Mouse (Mus musculus): ENCODE data around the gene Kif24. TPM values are rescaled to one million over a fixed set of nuclear protein-coding genes. Genes with fewer than 3 reads are reported as not detected.
A peak's percentile ranks its signal among the peaks of the same experiment; 100 is the strongest.

Gene Kif24
- polyA plus RNA-seq (2012; rRNA removed): 0.71 and 0.90 TPM in 2 replicates

- DNase-seq (ENCODE audit: extremely low spot score in 1 of 2, low spot score in 1 of 2): peak; percentile 98 to 99
Observed at GRCm38 (mm10) chr4:41464345-41465286, at the start of gene Kif24, which contains the start of gene Nudt2. Gene Kif24 (minus strand): TSS chr4:41464887. Gene Nudt2 (plus strand): TSS chr4:41465151.

GRCm38 (mm10) chr4:41513714-41514113 is 49.0 kb upstream of the Kif24 start:
- no peak for DNase-seq (ENCODE audit: extremely low spot score in 1 of 2, low spot score in 1 of 2)

DNA sequence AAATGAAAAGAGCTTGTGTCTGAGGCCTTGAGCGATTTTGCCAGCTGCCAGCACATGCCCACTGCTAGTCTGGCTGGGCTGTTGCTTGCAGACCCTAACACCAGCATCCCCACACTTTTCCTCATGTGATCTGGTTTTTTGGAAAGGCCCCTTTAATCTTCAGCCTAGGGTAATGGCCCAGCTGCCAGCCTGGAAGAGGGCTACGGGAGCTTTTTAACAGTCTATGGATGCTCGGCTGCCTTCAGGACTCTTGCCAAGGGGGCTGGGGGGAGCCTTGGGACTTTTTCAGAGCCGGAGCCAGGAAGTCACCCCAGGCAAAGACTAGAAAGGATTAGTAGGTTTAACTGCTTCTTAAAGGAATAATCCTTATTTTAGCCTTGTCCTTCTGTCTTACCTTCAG is 48.6 kb upstream of the Kif24 start:
- DNase-seq (ENCODE audit: extremely low spot score in 1 of 2, low spot score in 1 of 2): no peak

DNA sequence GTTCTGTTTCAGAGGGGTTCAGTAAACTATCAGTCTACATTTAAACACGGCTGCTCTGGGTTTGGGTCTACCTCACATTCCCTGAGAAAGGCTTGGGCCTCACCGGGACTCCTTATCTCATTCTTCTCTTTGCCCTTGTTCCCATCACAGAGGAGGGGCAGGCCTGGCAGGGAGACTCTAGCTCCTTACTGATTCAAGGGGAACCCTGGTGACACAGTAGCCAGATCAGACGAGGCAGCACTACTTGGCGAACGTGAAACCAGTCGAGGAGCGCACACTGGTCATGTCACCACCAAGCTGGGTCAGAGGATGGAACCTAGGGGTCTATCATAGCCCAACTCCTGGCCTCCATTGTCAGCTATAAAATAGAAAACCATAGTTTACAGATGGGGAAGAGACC is 43.3 kb upstream of the Kif24 start:
- DNase-seq (ENCODE audit: extremely low spot score in 1 of 2, low spot score in 1 of 2): no peak

- no peak for DNase-seq (ENCODE audit: extremely low spot score in 1 of 2, low spot score in 1 of 2)
Observed at GRCm38 (mm10) chr4:41507326-41507924, 42.7 kb upstream of the Kif24 start.

DNA sequence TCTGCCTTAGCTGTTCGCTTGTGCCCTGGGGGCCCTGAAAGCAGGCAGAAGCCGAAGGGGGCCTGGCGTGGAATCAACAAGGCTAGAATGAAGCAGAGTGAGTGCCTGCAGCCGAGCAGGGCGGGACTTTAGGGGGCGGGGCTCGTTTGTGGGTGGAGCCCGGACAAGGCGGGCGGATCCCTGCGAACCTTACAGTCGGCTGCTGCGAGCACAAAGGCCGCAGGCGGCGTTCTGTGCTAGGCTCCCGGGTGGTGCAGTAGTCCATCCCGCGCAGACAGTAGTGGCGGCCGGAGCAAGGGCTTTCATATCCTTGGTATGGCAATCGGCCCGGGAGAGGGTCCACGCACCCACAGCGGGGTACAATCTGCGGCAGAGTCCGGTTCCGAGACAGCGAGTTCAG is 42.2 kb upstream of the Kif24 start:
- peak; percentile 68 to 87 for DNase-seq (ENCODE audit: extremely low spot score in 1 of 2, low spot score in 1 of 2)

GRCm38 (mm10) chr4:41506156-41506555 is 41.5 kb upstream of the Kif24 start:
- peak in 1 of 2 experiments; percentile 72 for DNase-seq (ENCODE audit: extremely low spot score in 1 of 2, low spot score in 1 of 2)

DNA sequence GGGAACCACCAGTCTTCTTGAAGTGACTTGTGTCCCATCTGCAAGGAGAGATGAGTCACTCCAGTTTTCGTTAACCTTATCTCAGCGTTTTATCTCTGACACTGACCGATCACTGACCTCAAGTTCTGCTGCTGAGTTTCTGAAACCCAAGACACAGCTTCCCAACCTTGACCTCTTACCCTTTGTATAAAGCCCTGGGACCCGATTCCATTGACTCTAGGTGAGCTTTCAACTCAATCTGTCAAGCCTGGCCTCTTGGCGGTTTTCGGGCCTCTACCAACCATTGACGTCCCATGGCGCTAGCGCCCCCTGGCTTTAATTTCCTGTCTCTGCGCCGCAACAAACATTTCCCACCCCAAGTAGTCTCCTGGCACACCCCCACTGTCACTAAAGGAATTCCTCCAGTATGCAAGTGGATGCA is 40.5 kb upstream of the Kif24 start:
- DNase-seq (ENCODE audit: extremely low spot score in 1 of 2, low spot score in 1 of 2): no peak

DNA sequence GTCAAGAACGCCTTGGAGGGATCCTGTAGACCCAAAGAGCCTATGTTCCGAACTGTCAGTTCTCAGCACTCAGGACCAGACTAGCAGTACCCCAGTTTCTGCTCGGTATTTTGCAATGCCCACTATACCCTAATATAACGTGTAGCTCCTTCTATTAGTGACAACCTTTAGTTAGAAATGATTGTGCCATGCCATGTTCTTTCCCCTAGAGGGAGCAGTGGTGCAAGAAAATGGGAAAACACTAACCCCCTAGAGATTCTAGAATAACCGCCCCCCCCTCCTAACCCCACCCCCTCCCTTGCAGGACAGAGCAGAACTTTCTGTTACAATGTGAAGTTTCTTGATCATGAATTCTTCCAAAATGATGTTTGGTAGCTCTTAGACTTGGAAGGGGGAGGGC is 39.6 kb upstream of the Kif24 start:
- DNase-seq (ENCODE audit: extremely low spot score in 1 of 2, low spot score in 1 of 2): no peak

GRCm38 (mm10) chr4:41502986-41503412 is 38.3 kb upstream of the Kif24 start, which contains the start of gene AI464131:
Gene AI464131 (minus strand): TSS chr4:41503076.
- peak; percentile 91 to 95 for DNase-seq (ENCODE audit: extremely low spot score in 1 of 2, low spot score in 1 of 2)

DNA sequence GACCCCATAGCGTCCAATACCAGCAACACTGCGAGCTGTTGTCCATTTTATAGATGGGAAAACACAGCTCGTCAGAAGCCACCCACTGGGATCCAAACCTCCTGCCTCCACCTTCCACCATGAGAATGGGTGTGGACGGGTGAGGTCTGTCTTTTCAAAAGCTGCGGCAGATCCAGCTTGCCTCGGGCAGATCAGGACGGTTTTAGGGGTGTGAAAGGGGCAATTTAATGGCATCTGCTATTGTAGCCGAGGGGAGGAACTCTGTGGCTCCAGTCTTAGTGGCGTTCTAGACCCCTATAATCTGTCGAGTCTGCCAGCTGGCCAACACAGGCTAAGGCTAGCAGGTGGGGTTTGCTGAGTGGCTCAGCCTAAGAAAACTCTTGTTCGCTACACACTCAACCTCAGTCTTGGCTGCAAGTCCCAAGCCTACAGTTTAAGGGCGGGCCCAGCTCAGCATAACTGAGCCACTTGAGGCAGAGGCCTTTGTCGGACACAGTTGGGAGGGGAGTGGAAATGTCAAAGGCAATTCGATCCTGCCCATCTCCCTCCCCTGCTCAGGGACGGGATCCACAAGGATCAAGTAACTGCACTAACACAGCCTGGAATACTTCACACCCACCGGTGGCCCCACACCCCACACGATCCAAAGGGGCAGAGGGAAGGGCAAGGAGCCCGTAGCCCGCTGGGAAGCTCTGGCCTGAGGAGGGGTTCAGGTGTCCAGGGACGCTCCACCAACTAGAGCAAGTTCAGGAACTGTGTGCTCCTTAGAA is 37.7 kb upstream of the Kif24 start:
- DNase-seq (ENCODE audit: extremely low spot score in 1 of 2, low spot score in 1 of 2): no peak

GRCm38 (mm10) chr4:41500787-41501186 is 36.1 kb upstream of the Kif24 start:
- DNase-seq (ENCODE audit: extremely low spot score in 1 of 2, low spot score in 1 of 2): no peak

GRCm38 (mm10) chr4:41499619-41500018 is 34.9 kb upstream of the Kif24 start:
- DNase-seq (ENCODE audit: extremely low spot score in 1 of 2, low spot score in 1 of 2): no peak

DNA sequence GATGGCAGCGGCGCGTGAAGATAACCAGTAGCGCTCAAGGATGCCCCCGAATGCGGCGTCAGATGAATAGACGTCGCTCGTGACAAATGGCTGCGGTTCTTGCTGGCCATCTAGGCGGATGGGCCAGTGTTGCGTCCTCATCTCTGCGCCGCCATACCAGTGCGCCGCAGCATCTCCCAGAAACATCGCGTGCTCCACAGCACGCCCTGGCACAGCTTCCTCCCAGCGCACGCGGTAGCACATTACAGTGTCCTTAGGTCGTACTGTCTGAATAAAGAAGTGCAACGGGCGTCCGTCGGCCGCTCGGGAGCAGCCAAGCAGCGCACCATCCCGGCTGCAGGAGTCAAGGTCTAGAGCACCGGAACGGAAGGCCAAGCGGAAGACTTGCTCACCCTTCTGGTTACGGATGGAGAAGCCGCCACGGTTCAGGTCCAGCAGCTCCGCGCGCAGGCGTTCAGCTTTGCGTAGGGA is 34.3 kb upstream of the Kif24 start:
- no peak for DNase-seq (ENCODE audit: extremely low spot score in 1 of 2, low spot score in 1 of 2)

DNA sequence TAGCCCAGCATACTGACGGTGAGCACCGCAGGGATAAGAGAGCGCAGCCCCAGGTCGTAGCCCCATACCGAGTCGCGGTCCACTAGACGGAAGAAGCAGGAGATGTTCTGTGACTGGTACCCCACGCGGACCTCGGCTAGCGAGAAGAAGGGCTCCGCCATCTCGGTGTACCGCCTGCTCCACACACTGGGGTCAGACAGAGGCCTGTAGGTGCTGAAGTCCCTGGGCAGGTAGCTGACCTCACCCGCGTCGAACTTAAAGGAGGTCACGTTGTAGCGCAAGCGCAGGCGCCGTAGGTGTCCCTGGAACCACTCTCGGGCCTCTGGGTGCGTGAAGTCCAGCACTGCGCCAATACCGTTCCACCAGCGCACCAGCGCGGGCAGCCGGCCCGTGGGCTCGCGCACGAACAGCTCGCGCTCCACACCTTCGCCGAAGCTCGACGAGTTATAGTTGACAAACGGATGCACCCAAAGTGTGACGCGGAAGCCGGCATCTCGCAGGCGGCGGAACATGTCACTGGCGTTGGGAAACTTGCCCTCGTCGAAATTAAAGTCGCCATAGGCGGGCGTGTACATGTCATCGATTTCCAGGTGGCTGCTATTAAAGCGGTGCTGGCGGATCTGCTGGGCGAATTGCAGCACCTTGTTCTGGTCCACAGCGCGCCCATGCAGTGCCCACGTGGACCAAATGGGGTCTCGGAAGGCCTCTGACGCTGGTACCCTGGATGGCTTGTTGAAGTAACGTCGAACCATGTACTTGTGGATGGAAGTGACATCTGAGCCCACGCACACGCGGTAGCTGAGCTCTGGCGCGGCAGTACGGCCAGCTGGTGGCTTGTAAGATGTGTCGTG is 33.5 kb upstream of the Kif24 start:
- no peak for DNase-seq (ENCODE audit: extremely low spot score in 1 of 2, low spot score in 1 of 2)

DNA sequence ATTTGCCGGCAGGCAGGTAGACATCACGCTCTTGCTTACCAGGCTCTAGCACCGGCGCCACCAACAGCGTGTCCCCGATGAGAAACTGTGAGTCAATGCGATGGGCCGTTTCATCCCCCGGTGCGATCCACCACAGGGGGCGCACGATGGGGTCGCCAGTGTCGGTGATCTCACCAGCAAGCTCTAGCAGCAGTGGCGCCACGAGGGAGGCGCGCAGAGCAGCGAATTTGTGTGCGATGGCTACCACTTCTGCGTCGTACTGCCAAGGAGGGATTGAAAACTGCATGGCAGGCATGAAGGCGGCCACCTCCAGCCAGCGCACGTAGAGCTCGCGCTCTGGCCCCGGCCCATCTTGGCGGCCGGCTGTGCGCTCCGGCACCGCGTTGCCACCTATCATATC is 32.9 kb upstream of the Kif24 start:
- no peak for DNase-seq (ENCODE audit: extremely low spot score in 1 of 2, low spot score in 1 of 2)

DNA sequence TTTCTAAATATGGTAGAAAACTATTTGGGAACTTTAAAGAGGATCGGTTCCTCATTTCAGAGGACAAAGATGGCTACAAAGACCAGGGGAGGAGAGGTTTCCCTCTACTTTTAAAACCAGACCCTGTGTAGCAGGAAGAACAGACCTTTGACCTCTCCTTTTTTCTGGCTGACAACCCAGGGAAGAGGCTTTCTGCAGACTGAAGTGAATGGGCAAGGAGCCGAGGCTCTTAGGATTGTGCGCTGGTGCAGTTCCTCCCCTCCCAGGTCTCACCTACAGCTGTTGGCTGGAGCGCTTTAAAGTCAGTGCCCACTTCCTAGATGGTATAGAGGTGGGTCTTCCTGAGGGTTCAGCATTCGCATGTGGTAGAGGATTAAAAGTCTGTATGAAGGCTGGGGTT is 32.4 kb upstream of the Kif24 start:
- no peak for DNase-seq (ENCODE audit: extremely low spot score in 1 of 2, low spot score in 1 of 2)

- DNase-seq (ENCODE audit: extremely low spot score in 1 of 2, low spot score in 1 of 2): no peak
Observed at GRCm38 (mm10) chr4:41495850-41496249, 31.2 kb upstream of the Kif24 start.

DNA sequence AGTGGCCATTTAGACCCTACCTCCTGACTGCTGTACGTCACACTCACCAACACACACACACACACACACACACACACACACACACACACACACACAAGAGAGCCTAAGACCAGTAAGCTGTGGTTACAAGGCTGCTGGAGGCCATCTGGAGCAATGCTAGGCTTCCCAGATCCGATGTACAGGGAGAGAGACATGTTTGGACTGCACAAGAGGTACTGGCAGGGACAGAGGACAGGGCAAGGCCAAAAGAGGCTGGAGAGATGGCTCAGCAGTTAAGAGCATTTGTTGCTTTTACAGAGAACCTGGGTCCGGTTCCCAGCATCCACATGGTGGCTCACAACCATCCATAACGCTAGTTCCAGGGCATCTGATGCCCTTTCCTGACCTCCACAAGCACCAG is 30.4 kb upstream of the Kif24 start:
- no peak for DNase-seq (ENCODE audit: extremely low spot score in 1 of 2, low spot score in 1 of 2)

DNA sequence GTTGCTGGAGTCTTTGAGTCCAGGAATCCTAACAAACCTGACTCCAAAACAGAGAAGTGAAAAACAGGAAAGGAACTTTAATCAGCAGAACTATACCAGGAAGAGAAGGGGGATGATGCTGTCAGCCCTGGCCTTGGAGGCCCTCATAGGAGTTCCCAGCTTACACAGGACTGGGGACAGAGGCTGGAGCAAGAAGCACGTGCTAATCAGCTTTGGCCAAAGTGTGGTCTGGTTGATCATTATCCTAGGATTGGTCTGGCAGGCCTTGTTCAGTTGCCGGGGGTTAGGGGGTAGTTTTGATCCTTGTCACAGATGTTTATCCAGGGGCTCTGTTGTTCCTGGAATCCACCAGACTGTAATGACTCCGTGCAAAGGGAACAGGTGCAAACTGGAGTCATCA is 29.7 kb upstream of the Kif24 start:
- no peak for DNase-seq (ENCODE audit: extremely low spot score in 1 of 2, low spot score in 1 of 2)

Data from frontal cortex, adult 2 months (tissue).